Mouse (Mus musculus): ENCODE data around the gene Dexi.

GRCm38 (mm10) chr16:10511134-10511520 is 31.7 kb downstream of the Dexi start:
- TF ChIP-seq GATA1 (IDR thresholded peaks at IDR 0.05; ENCODE audit: low read length) = no peak
- TF ChIP-seq TAL1 (IDR thresholded peaks at IDR 0.05; ENCODE audit: low read length) = no peak
